Mouse (Mus musculus) limb, embryonic 10.5 days (tissue): ENCODE data around the gene Cdh26. TPM values are rescaled to one million over a fixed set of nuclear protein-coding genes. Genes with fewer than 3 reads are reported as not detected.

Experiments used
- DNase-seq: peaks from one replicate; pipeline ENCODE4 v3.0.0-alpha.2; 2017; ENCODE audit warnings: low spot score
- H3K27ac ChIP-seq: fragments of 300-500 bp; sonication (generic); 2 replicates; pipeline ENCODE4 v1.5.1; 2016; ENCODE audit warnings: mild to moderate bottlenecking
- H3K27me3 ChIP-seq: fragments of 300-500 bp; sonication (generic); 2 replicates; pipeline ENCODE4 v1.6.1; 2016; ENCODE audit warnings: low read depth, mild to moderate bottlenecking; ENCODE audit not compliant: poor library complexity, severe bottlenecking
- H3K36me3 ChIP-seq: fragments of 300-500 bp; sonication (generic); 2 replicates; pipeline ENCODE4 v1.6.1; 2016; ENCODE audit warnings: mild to moderate bottlenecking, moderate library complexity
- H3K4me1 ChIP-seq: fragments of 300-500 bp; sonication (generic); 2 replicates; pipeline ENCODE4 v1.6.1; 2016
- H3K4me3 ChIP-seq: fragments of 300-500 bp; sonication (generic); 2 replicates; pipeline ENCODE4 v1.5.1; 2016; ENCODE audit warnings: mild to moderate bottlenecking, moderate library complexity
- H3K9me3 ChIP-seq: fragments of 300-500 bp; sonication (generic); replicated peaks from 2 replicates; pipeline ENCODE4 v1.6.1; 2016; ENCODE audit warnings: mild to moderate bottlenecking
- WGBS: fragments of 180-500 bp; shearing (Covaris S2); methylation state at CpG from one replicate; pipeline ENCODE4 v1.1.7; 2016; 5-methylcytosine and 5-hydroxymethylcytosine counted together
- polyA plus RNA-seq: library from polyadenylated mRNA; unstranded; fragments of >200 nt; fragmentation: Nextera tagmentation; extraction: Ambion mirVana; gene quantifications from 2 replicates; pipeline ENCODE4 v1.2.1, GENCODE M21; 2016

The Cdh26 gene
- polyA plus RNA-seq, 1 experiment from 2014 or later: 0.69 TPM

DNA sequence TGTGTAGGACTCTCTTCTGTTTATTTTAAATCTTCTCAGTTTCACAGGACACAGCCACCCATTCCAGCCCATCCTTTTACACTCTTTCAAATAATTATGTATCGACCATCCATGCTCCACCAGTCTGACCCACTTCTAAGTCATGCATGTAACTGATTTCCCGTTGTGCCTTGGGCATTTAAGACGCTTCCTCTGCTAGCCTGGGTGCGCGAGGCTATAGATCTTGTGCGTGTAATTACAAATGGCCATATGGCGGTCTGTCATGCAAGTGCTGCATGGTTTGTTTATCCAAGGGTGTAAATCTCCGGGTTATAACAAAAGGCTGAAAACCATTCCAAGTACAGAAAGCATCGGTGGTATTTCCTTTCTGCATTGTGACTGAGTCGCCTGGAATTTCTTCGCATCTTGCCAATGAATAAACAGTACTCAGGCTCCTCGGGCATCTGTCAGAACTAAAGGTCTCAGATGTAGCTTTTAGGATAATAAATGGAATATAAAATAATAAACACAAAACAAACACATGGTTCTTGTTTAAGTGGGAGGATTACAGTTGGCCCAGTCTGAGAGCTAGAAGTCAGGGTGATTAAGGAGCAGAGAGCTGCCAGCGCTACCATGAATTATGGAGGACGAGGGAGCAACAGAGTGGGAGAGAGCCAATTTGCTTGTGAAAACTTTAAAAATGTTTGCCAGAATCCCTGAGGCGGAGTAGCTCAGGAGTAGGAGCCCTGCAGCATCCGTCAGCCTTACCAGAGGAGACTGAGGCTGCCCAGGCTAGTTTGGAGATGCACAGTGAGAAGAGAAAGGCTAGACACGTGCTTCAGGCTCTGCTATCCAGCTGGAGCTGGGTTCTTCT, 24.6 kb downstream of the Cdh26 start:
- Histone ChIP-seq H3K27me3 (no peaks in the 10 kb centered on the region), H3K36me3 (no peaks in the 10 kb centered on the region), H3K4me1 (peaks cover 37% of the 10 kb centered on the region), H3K9me3 (no peaks in the 10 kb centered on the region), H3K4me3 (peak overlapping the region; percentile 6), H3K27ac (peak overlapping the region; percentile 83)
- DNase-seq: peak; percentile 54
- 29% methylated on average over 17 of the region's 17 CpGs for WGBS

DNA sequence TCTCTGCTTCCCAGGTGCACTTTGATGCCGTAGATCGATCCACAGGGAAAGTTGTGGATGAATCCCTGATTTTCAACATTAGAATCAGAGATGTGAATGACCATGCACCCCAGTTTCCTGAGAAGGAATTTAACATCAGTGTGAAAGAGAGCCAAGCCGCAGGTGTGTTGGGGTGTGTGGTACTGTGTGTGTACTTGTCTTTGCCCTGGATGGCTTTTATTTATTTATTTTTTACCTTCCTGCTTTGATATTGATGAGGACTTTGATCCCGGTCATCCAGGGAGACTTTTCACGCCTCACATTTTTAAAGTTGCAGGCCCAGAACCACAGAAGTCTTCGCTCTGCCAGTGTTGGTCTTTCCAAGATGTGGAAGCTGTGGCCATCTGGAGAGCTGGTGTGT, 27.1 kb downstream of the Cdh26 start:
- Histone ChIP-seq H3K36me3 (no peaks in the 10 kb centered on the region), H3K4me1 (peaks cover 32% of the 10 kb centered on the region), H3K9me3 (no peaks in the 10 kb centered on the region), H3K27me3 (no peaks in the 10 kb centered on the region), H3K27ac (no peak overlapping the region), H3K4me3 (no peak overlapping the region)
- DNase-seq: no peak
- 89% methylated on average over 6 of the region's 6 CpGs for WGBS

DNA sequence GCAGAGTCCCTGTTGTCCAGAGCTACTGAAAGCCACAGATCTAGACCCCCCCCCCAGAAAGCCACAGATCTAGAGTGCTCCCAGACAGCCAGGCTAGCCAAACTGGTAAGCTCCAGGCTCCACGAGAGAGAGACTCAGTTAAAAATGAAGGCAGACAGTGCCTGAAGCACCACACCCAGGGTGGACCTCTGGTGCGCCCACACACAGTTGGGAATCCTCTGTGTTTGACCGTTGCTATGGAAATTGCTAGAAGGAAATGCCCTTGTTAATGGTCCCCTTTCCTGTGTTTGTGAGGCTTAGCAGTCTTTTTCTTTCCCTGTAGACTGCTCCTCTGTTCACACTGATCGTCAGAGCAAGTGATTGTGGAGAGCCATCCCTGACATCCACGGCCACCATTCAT, 30.0 kb downstream of the Cdh26 start:
- no peaks in the 10 kb centered on the region for H3K27me3 ChIP-seq
- DNase-seq: no peak
- H3K36me3 ChIP-seq: no peaks in the 10 kb centered on the region
- peak overlapping the region; percentile 42; the same call in 1 of the 2 replicates for H3K27ac ChIP-seq
- no peak overlapping the region for H3K4me3 ChIP-seq
- no peaks in the 10 kb centered on the region for H3K9me3 ChIP-seq
- WGBS: 75% methylated on average over 5 of the region's 5 CpGs
- H3K4me1 ChIP-seq: peaks cover 22% of the 10 kb centered on the region

DNA sequence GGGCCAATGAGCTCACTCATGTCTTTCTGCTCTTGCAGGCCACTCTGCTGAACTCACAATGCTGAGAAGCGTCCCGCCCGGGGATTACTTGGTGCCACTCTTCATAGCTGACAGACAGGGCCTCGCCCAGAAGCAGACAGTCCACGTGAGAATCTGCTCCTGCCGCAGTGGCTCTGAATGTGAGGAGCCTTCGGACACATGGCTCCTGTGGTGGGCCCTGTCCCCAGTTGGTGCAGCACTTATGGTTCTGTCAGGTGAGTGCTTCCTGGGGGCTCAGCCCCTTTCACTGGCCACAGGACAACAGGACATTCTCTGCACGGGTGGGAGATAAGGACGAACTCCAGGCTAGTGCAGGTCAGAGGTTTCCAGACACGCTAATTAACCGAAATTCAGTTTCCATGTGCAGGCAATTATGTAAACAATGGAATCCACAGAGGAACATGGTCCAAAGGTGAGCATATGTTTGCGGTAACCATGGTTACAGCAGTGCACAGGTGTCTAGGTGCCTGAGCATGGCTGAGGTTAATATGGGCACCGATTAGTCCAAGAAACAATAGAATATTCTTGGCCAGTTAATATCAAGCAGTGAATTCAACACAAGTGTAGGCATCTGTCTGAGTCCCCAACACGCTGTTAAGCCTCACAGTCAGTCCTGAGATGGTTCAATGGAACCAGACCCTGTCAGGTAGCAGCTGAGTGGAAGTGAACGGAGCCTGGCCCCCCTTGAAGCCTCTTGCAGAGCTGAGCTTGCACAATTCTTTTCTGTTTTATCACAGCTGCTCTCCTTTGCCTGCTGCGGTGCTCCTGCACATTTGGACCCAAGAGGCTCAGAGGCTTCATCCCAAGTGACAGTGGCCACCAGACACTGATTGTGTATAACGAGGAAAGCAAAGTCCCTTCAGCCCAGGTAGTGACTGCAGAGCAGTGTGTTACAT, 41.5 kb downstream of the Cdh26 start:
- Histone ChIP-seq H3K9me3 (no peaks in the 10 kb centered on the region), H3K4me1 (peaks cover 17% of the 10 kb centered on the region), H3K36me3 (no peaks in the 10 kb centered on the region), H3K27me3 (no peaks in the 10 kb centered on the region), H3K4me3 (no peak overlapping the region), H3K27ac (0 out of 2 replicates have a peak overlapping the region, but pooled peaks have one; percentile 32)
- WGBS: 80% methylated on average over 17 of the region's 17 CpGs
- DNase-seq: no peak

DNA sequence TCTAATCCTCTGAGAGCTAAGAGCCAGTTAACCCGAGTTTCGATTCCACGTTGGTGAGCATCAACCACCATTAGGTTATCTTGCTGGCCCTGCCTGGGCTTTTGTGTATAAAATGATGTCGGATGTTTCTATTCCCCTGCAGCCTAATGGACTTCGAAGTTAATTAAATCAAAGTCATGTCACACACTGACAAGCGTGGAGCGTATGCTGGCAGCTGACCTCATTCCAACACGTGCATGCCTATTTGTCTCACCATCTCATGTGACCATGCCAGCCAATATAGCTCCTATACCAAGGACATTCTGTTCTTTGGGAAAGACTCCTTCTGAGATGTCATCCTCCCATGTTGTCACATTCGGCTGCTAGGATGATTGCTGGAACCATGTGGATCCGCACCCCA, 43.6 kb downstream of the Cdh26 start:
- Histone ChIP-seq H3K36me3 (no peaks in the 10 kb centered on the region), H3K9me3 (no peaks in the 10 kb centered on the region), H3K27me3 (no peaks in the 10 kb centered on the region), H3K27ac (no peak overlapping the region), H3K4me3 (no peak overlapping the region), H3K4me1 (peaks cover 17% of the 10 kb centered on the region)
- WGBS: 93% methylated on average over 10 of the region's 10 CpGs
- DNase-seq: no peak

DNA sequence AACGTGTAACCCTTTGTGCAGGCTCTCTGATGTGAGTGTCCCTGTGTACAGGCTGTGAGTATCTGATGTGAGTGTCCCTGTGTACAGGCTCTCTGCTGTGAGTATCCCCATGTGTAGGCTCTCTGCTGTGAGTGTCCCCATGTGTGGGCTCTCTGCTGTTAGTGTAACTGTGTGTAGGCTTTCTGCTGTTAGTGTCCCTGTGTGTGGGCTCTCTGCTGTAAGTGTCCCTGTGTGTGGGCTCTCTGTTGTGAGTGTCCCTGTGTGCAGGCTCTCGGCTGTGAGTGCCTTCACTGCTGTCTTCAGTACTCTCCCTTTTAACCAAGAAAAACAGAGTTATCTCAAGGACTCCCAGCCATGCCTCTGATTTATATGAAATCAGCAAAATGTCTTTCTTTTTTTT, 46.9 kb downstream of the Cdh26 start:
- no peak for DNase-seq
- Histone ChIP-seq H3K27ac (no peak overlapping the region), H3K36me3 (no peaks in the 10 kb centered on the region), H3K27me3 (no peaks in the 10 kb centered on the region), H3K4me1 (peaks cover 9% of the 10 kb centered on the region), H3K9me3 (no peaks in the 10 kb centered on the region), H3K4me3 (no peak overlapping the region)
- WGBS: 81% methylated on average over 2 of the region's 2 CpGs

DNA sequence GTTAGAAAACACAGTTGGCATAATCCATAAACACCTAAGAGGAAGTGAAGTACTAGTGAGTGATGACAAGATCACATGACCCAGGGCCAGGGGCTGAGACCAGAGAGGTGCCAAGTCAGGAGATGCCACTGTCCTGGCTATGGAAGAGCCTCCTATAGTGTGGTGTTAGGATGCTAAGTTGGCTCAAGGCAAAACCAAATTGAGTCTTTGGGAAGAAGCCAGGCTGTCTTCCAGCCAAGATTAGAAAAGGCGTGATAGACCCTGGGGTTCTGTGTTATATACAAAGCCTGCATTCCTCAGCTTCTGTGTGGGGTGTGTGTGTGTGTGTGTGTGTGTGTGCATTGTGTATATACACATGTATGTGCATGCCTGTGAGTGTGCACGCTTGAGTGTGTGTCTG, 48.7 kb downstream of the Cdh26 start:
- Histone ChIP-seq H3K27ac (no peak overlapping the region), H3K4me3 (no peak overlapping the region), H3K27me3 (no peaks in the 10 kb centered on the region), H3K9me3 (no peaks in the 10 kb centered on the region), H3K4me1 (peaks cover 12% of the 10 kb centered on the region; the same call in 1 of the 2 replicates), H3K36me3 (no peaks in the 10 kb centered on the region)
- 93% methylated on average over 2 of the region's 2 CpGs for WGBS
- no peak for DNase-seq

DNA sequence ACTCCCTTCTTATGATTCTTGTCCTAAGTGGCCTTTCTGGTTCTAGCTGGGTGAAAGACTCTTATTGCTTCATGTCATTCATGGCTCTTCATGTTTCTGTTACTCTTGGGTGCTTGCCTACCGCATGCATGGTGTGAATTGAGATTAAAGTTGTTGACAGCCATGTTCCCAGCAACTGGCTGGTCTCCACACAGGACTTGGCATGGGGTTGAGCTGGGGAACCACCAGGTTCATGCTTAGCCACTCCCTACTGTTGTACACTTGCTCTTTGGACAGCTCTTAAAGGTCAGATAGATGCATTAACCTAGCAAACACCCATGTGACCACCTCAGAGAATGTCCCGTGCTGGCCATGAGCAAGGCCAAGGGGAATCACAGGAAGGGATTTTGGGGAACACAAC, 50.6 kb downstream of the Cdh26 start:
- Histone ChIP-seq H3K36me3 (no peaks in the 10 kb centered on the region), H3K4me1 (peaks cover 7% of the 10 kb centered on the region; the same call in 1 of the 2 replicates), H3K4me3 (no peak overlapping the region), H3K27ac (no peak overlapping the region), H3K9me3 (no peaks in the 10 kb centered on the region), H3K27me3 (no peaks in the 10 kb centered on the region)
- WGBS: 88% methylated on average over 2 of the region's 2 CpGs
- DNase-seq: no peak

DNA sequence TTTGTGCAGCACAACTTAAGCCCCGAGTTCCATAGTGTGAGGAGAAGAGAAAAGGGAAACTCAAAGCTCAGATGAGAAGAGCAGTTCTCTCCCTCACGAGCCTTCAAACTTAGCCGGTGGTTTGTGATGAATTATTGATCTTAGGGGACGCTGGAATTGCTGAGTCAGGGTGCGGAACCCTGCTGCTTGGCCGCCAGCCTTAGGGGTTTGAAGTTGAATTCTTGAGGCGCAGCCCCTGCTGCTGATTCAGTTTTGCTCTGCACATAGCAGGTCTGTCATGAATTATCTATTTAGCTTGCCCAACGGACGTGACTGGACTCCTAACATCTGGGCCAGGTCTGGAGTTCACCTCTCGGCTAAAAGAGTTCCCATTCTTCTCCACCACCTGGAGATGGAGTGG, 53.1 kb downstream of the Cdh26 start:
- Histone ChIP-seq H3K4me3 (no peak overlapping the region), H3K4me1 (peaks cover 7% of the 10 kb centered on the region; the same call in 1 of the 2 replicates), H3K36me3 (no peaks in the 10 kb centered on the region), H3K27me3 (no peaks in the 10 kb centered on the region), H3K9me3 (no peaks in the 10 kb centered on the region), H3K27ac (peak overlapping the region; percentile 30; the same call in 1 of the 2 replicates)
- DNase-seq: no peak
- 57% methylated on average over 10 of the region's 10 CpGs for WGBS

DNA sequence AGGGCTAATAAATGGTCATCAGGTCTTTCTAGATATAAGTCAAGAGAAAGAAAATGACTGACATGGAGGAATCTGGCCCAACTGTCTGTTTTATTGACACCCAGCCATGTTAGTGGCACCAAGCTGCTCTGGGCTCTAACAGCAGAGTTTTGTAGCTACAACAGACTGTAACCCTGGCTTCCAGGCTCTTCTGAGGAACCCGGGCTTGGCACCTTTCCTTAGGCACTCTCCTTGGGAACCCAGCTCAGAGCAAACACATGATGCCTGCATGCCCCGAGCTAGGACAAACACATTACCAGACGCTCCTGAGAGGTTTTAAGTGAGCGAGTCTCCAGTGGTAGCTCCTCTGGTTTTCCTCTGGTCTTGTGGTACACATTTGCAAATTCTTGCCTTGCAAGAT, 57.9 kb downstream of the Cdh26 start:
- H3K9me3 ChIP-seq: no peaks in the 10 kb centered on the region
- no peaks in the 10 kb centered on the region for H3K36me3 ChIP-seq
- H3K4me3 ChIP-seq: no peak overlapping the region
- peaks cover 5% of the 10 kb centered on the region; the same call in 1 of the 2 replicates for H3K4me1 ChIP-seq
- no peaks in the 10 kb centered on the region for H3K27me3 ChIP-seq
- no peak for DNase-seq
- no peak overlapping the region for H3K27ac ChIP-seq
- 82% methylated on average over 4 of the region's 4 CpGs for WGBS

DNA sequence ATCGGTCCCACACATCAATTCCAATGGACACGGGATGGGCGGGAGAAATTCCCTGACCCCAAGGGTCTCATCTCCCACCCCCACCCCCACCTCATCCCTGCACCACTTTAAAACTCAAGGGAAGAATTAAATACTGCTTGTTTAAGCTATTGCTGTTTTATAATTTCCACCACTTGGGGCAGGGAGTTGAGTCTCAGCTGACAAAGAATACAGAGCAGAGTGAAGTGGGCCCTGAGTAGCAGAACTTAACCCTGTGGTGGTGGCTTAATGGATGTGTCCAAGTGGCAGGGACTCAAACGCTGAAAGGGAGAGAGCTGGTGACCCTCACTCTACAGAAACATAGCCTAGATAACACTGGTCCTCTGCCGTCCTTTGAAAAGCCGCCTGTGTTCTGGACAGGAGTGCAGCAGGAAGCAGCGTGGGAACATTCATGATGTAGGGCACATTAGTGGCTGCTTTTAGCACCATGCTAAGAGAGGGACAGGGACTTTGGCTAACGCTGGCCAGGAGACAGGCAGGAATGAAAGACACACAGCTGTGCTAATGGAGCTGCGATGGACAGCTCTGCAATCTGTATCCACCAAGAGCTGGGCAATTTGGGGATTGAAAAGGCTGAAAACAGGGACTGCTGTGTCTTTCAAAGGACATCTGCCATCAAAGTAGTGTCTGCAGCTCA, 60.1 kb downstream of the Cdh26 start:
- H3K27ac ChIP-seq: no peak overlapping the region
- peaks cover 13% of the 10 kb centered on the region for H3K4me1 ChIP-seq
- no peaks in the 10 kb centered on the region for H3K9me3 ChIP-seq
- H3K36me3 ChIP-seq: no peaks in the 10 kb centered on the region
- DNase-seq: no peak
- 71% methylated on average over 9 of the region's 9 CpGs for WGBS
- H3K27me3 ChIP-seq: no peaks in the 10 kb centered on the region
- no peak overlapping the region for H3K4me3 ChIP-seq

DNA sequence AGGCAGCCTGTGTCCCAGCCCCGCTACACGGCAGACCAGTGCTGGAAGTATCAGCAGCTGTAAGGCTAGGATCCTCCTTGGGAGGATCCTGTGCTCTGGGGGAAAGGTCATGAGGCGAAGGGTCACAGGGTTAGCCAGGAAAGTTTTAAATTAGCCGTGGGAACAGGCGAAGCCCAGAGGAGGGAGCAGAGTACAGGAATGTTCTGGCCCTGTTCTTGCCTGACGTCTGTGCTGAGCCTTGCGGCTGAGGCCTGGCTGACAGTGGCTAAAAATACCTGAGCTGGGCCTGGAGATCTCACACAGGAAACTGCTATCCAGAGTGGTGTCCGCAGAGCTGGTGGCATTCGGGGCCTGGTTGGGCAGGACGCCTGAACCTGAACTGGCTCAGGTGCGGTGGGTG, 63.7 kb downstream of the Cdh26 start:
- 52% methylated on average over 11 of the region's 11 CpGs for WGBS
- no peak overlapping the region for H3K4me3 ChIP-seq
- no peak for DNase-seq
- peaks cover 13% of the 10 kb centered on the region for H3K4me1 ChIP-seq
- H3K9me3 ChIP-seq: no peaks in the 10 kb centered on the region
- no peak overlapping the region; the same call in 1 of the 2 replicates for H3K27ac ChIP-seq
- H3K36me3 ChIP-seq: no peaks in the 10 kb centered on the region
- H3K27me3 ChIP-seq: no peaks in the 10 kb centered on the region
